Mouse (Mus musculus) heart, embryonic 13.5 days (tissue): Measurements from ENCODE around the gene Zdbf2. TPM values are rescaled to one million over a fixed set of nuclear protein-coding genes. Genes with fewer than 3 reads are reported as not detected.

Source experiments
- ATAC-seq: fragments of 200-750 bp; cut with Nextera tagmentation; 2 replicates; pipeline ENCODE4 v1.8.0; 2017; ENCODE audit warnings: moderate TSS enrichment; ENCODE audit not compliant: insufficient number of reproducible peaks, low FRiP score, low TSS enrichment; ENCODE audit errors: extremely low read depth
- H3K27ac ChIP-seq: fragments of 300-500 bp; sonication (generic); replicated peaks from 2 replicates; pipeline ENCODE4 v1.5.1; 2015; ENCODE audit warnings: moderate library complexity, mild to moderate bottlenecking, inconsistent platforms
- H3K27me3 ChIP-seq: fragments of 300-500 bp; sonication (generic); replicated peaks from 2 replicates; pipeline ENCODE4 v1.6.1; 2015; ENCODE audit warnings: mild to moderate bottlenecking, inconsistent platforms
- H3K36me3 ChIP-seq: fragments of 300-500 bp; sonication (generic); 2 replicates; pipeline ENCODE4 v1.6.1; 2015; ENCODE audit warnings: mild to moderate bottlenecking, inconsistent platforms
- H3K4me1 ChIP-seq: fragments of 300-500 bp; sonication (generic); 2 replicates; pipeline ENCODE4 v1.6.1; 2015; ENCODE audit warnings: inconsistent platforms
- H3K4me2 ChIP-seq: fragments of 300-500 bp; sonication (generic); 2 replicates; pipeline ENCODE4 v1.6.1; 2015; ENCODE audit warnings: inconsistent platforms, mild to moderate bottlenecking, moderate library complexity
- H3K4me3 ChIP-seq: fragments of 300-500 bp; sonication (generic); 2 replicates; pipeline ENCODE4 v1.5.1; 2015; ENCODE audit warnings: moderate library complexity, mild to moderate bottlenecking, inconsistent platforms
- H3K9ac ChIP-seq: fragments of 300-500 bp; sonication (generic); 2 replicates; pipeline ENCODE4 v1.6.1; 2015; ENCODE audit warnings: inconsistent platforms, mild to moderate bottlenecking, moderate library complexity
- H3K9me3 ChIP-seq: fragments of 300-500 bp; sonication (generic); 2 replicates; pipeline ENCODE4 v1.6.1; 2016; ENCODE audit warnings: inconsistent platforms
- WGBS: fragments of 180-500 bp; shearing (Covaris S2); methylation state at CpG from one replicate; pipeline ENCODE4 v1.1.7; 2015; ENCODE audit warnings: mixed read lengths; 5-methylcytosine and 5-hydroxymethylcytosine counted together
- polyA plus RNA-seq: library from polyadenylated mRNA; unstranded; fragments of >200 nt; fragmentation: Nextera tagmentation; extraction: Ambion mirVana; gene quantifications from 2 replicates; pipeline ENCODE4 v1.2.1, GENCODE M21; 2015

Gene Zdbf2
- polyA plus RNA-seq, 1 experiment from 2014 or later: 6.5 TPM

GRCm38 (mm10) chr1:63249261-63249660 lies 23.8 kb upstream of the Zdbf2 start:
- Histone ChIP-seq H3K4me1 (peaks cover 10% of the 10 kb centered on the region), H3K9ac (no peak overlapping the region), H3K4me2 (no peak overlapping the region), H3K36me3 (no peaks in the 10 kb centered on the region), H3K27me3 (peaks cover 98% of the 10 kb centered on the region), H3K4me3 (no peak overlapping the region), H3K27ac (no peak overlapping the region), H3K9me3 (peaks cover 3% of the 10 kb centered on the region; the same call in 1 of the 2 replicates)
- WGBS: 45% methylated on average over 4 of the region's 4 CpGs
- no peak for ATAC-seq

GRCm38 (mm10) chr1:63252351-63253209 lies 20.5 kb upstream of the Zdbf2 start:
- no peak overlapping the region for H3K9ac ChIP-seq
- H3K36me3 ChIP-seq: no peaks in the 10 kb centered on the region
- no peak for ATAC-seq
- peaks cover 99% of the 10 kb centered on the region for H3K27me3 ChIP-seq
- H3K4me1 ChIP-seq: peaks cover 9% of the 10 kb centered on the region
- H3K27ac ChIP-seq: no peak overlapping the region
- no peak overlapping the region for H3K4me2 ChIP-seq
- 38% methylated on average over 24 of the region's 24 CpGs for WGBS
- no peak overlapping the region for H3K4me3 ChIP-seq
- H3K9me3 ChIP-seq: peaks cover 3% of the 10 kb centered on the region; the same call in 1 of the 2 replicates

DNA sequence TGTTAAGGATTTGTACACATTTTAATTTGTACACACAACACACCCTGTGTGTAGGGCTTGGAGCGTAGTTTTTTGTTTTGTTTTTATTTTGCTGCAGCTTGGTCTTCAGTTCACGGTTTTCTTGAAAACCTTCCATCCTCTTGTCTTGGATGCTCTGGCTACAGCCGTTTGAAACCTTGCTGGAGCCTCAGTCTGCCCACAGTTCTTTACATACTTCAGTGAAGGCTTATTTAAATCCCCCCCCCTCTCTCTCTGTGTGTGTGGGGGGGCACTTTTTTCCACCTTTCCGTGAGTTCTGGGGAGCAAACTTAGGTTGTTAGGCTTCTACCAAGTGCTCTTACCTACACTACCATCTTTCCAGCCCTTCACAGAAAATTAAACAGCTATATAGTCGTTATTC lies 19.8 kb upstream of the Zdbf2 start:
- no peak for ATAC-seq
- Histone ChIP-seq H3K27me3 (peaks cover 98% of the 10 kb centered on the region), H3K27ac (no peak overlapping the region), H3K36me3 (no peaks in the 10 kb centered on the region), H3K4me2 (no peak overlapping the region), H3K9ac (no peak overlapping the region), H3K4me3 (no peak overlapping the region), H3K4me1 (peaks cover 2% of the 10 kb centered on the region), H3K9me3 (peaks cover 3% of the 10 kb centered on the region; the same call in 1 of the 2 replicates)
- WGBS: 33% methylated on average over 5 of the region's 5 CpGs

GRCm38 (mm10) chr1:63255101-63255500 lies 18.0 kb upstream of the Zdbf2 start:
- Histone ChIP-seq H3K4me3 (no peak overlapping the region), H3K27ac (no peak overlapping the region), H3K27me3 (peaks cover 98% of the 10 kb centered on the region), H3K9ac (no peak overlapping the region), H3K36me3 (no peaks in the 10 kb centered on the region), H3K4me1 (no peaks in the 10 kb centered on the region), H3K9me3 (no peaks in the 10 kb centered on the region), H3K4me2 (no peak overlapping the region)
- 19% methylated on average over 4 of the region's 4 CpGs for WGBS
- no peak for ATAC-seq

DNA sequence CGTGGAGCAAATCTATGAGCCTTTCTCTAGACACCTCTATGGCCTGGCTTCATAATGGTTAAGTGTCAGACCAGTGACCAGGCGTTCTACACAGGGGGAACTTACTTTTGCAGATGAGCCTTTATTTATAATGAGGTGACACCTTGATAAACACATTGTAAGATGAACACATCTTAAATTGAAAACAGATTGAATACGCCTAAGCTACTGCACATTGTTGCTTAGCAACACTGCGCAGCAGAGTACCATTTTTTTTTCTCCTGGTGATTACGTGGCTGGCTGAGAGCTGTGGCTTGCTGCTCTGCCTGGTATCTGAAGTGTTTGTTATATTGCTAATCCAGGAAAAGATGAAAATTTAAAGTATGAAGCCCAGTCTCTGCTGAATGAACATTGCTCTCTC lies 17.0 kb upstream of the Zdbf2 start:
- WGBS: 20% methylated on average over 5 of the region's 5 CpGs
- Histone ChIP-seq H3K9me3 (no peaks in the 10 kb centered on the region), H3K4me1 (no peaks in the 10 kb centered on the region), H3K27me3 (peaks cover 98% of the 10 kb centered on the region), H3K36me3 (no peaks in the 10 kb centered on the region), H3K4me3 (no peak overlapping the region), H3K9ac (no peak overlapping the region), H3K27ac (no peak overlapping the region), H3K4me2 (no peak overlapping the region)
- no peak for ATAC-seq

GRCm38 (mm10) chr1:63258501-63258900 lies 14.6 kb upstream of the Zdbf2 start:
- H3K4me3 ChIP-seq: no peak overlapping the region
- peaks cover 94% of the 10 kb centered on the region for H3K27me3 ChIP-seq
- ATAC-seq: no peak
- no peaks in the 10 kb centered on the region for H3K36me3 ChIP-seq
- no peak overlapping the region for H3K27ac ChIP-seq
- WGBS: 47% methylated on average over 2 of the region's 2 CpGs
- no peak overlapping the region for H3K9ac ChIP-seq
- no peaks in the 10 kb centered on the region for H3K9me3 ChIP-seq
- H3K4me1 ChIP-seq: no peaks in the 10 kb centered on the region
- H3K4me2 ChIP-seq: no peak overlapping the region

DNA sequence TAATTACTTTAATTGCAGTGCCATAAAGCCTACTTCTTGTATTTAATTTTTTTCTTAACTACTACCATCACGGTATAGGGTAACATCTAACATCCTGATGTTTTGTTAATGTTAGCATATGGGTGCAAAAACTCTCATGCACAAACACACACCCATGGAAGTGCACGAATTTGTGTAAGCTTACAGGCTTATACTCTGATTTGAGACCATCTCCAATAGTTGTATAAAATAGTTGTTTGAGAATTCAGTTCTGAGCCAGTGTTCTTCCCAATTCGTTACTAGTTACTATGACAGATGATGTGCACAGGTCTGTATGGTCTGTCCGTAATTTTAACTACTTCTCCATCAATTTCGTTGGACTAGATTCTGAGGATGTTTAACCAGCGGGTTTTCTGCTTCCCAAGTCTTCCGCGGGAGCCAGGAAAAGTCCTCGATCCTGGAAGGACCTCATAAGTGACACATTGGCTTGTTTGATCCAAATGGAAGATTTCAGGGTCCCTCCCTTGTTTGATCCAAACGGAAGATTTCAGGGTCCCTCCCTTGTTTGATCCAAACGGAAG lies 13.7 kb upstream of the Zdbf2 start:
- Histone ChIP-seq H3K9ac (no peak overlapping the region), H3K36me3 (no peaks in the 10 kb centered on the region), H3K27me3 (peaks cover 94% of the 10 kb centered on the region), H3K4me3 (no peak overlapping the region), H3K9me3 (no peaks in the 10 kb centered on the region), H3K4me1 (no peaks in the 10 kb centered on the region), H3K27ac (no peak overlapping the region), H3K4me2 (no peak overlapping the region)
- WGBS: 46% methylated on average over 11 of the region's 11 CpGs
- ATAC-seq: no peak

- no peak overlapping the region for H3K9ac ChIP-seq
- no peaks in the 10 kb centered on the region for H3K9me3 ChIP-seq
- H3K4me1 ChIP-seq: no peaks in the 10 kb centered on the region
- WGBS: 39% methylated on average over 17 of the region's 17 CpGs
- H3K27ac ChIP-seq: no peak overlapping the region
- no peak for ATAC-seq
- H3K36me3 ChIP-seq: no peaks in the 10 kb centered on the region
- H3K4me3 ChIP-seq: no peak overlapping the region
- peaks cover 94% of the 10 kb centered on the region for H3K27me3 ChIP-seq
- no peak overlapping the region for H3K4me2 ChIP-seq
Measured at GRCm38 (mm10) chr1:63259916-63260741, 12.9 kb upstream of the Zdbf2 start.

- no peak for ATAC-seq
- 36% methylated on average over 5 of the region's 5 CpGs for WGBS
Measured at GRCm38 (mm10) chr1:63260742-63261033, 12.4 kb upstream of the Zdbf2 start.

GRCm38 (mm10) chr1:63261041-63261590 lies 11.9 kb upstream of the Zdbf2 start:
- peaks cover 94% of the 10 kb centered on the region for H3K27me3 ChIP-seq
- H3K9me3 ChIP-seq: no peaks in the 10 kb centered on the region
- H3K27ac ChIP-seq: no peak overlapping the region
- H3K4me3 ChIP-seq: no peak overlapping the region
- no peak for ATAC-seq
- no peaks in the 10 kb centered on the region for H3K36me3 ChIP-seq
- H3K4me1 ChIP-seq: no peaks in the 10 kb centered on the region
- no peak overlapping the region for H3K9ac ChIP-seq
- 48% methylated on average over 17 of the region's 17 CpGs for WGBS
- H3K4me2 ChIP-seq: no peak overlapping the region

More at GRCm38 (mm10) chr1:63260742-63261033, 12.4 kb upstream of the Zdbf2 start:
- Histone ChIP-seq H3K4me2 (no peak overlapping the region), H3K4me1 (no peaks in the 10 kb centered on the region), H3K27me3 (peaks cover 94% of the 10 kb centered on the region), H3K9ac (no peak overlapping the region), H3K36me3 (no peaks in the 10 kb centered on the region), H3K27ac (no peak overlapping the region), H3K4me3 (no peak overlapping the region), H3K9me3 (no peaks in the 10 kb centered on the region)

GRCm38 (mm10) chr1:63263671-63264070 lies 9.4 kb upstream of the Zdbf2 start:
- Histone ChIP-seq H3K4me2 (no peak overlapping the region), H3K9me3 (no peaks in the 10 kb centered on the region), H3K27me3 (peaks cover 94% of the 10 kb centered on the region), H3K36me3 (no peaks in the 10 kb centered on the region), H3K4me3 (no peak overlapping the region), H3K9ac (no peak overlapping the region), H3K27ac (no peak overlapping the region), H3K4me1 (no peaks in the 10 kb centered on the region)
- WGBS: 40% methylated on average over 11 of the region's 11 CpGs
- ATAC-seq: no peak
